Mouse (Mus musculus) E14TG2a.4 (cell line): ENCODE results near the gene Arhgap9.

ENCODE experiments used
- H3K27me3 ChIP-seq: 2 replicates; pipeline ENCODE4 v1.6.1; 2014; ENCODE audit warnings: low read length, control low read depth; ENCODE audit not compliant: insufficient read depth
- H3K36me3 ChIP-seq: 2 replicates; pipeline ENCODE4 v1.6.1; 2014; ENCODE audit warnings: low read length, control low read depth; ENCODE audit not compliant: insufficient read depth
- H3K4me1 ChIP-seq: replicated peaks from 2 replicates; pipeline ENCODE4 v1.6.1; 2014; ENCODE audit warnings: low read depth, low read length, control low read depth
- H3K4me3 ChIP-seq: replicated peaks from 2 replicates; pipeline ENCODE4 v1.5.1; 2014; ENCODE audit warnings: mild to moderate bottlenecking, low read length
- H3K9me3 ChIP-seq: 2 replicates; pipeline ENCODE4 v1.6.1; 2014; ENCODE audit warnings: low read length, control low read depth
- CTCF ChIP-seq: conservative IDR thresholded peaks from 2 replicates; pipeline ENCODE4 v1.5.1; 2014; ENCODE audit warnings: low read length
- NANOG ChIP-seq: IDR thresholded peaks from 2 replicates; pipeline ENCODE4 v1.6.1; 2014; ENCODE audit warnings: borderline replicate concordance, low read length, mixed read lengths
- POU5F1 ChIP-seq: IDR thresholded peaks from 2 replicates; pipeline ENCODE4 v1.6.1; 2014; ENCODE audit warnings: low read length, borderline replicate concordance

Arhgap9 gene

GRCm38 (mm10) chr10:127326017-127326801, 4.4 kb downstream of the Arhgap9 start:
- TF ChIP-seq POU5F1 (no peak), CTCF (no peak), NANOG (no peak)

GRCm38 (mm10) chr10:127326828-127327227, 5.1 kb downstream of the Arhgap9 start:
- H3K36me3 ChIP-seq: peaks cover 33% of the 10 kb centered on the region
- peak overlapping the region; percentile 76 for H3K4me3 ChIP-seq
- no peak for TF ChIP-seq NANOG
- TF ChIP-seq POU5F1: no peak
- no peak for TF ChIP-seq CTCF
- no peaks in the 10 kb centered on the region for H3K9me3 ChIP-seq
- H3K27me3 ChIP-seq: peaks cover 53% of the 10 kb centered on the region
- H3K4me1 ChIP-seq: peaks cover 96% of the 10 kb centered on the region

More at GRCm38 (mm10) chr10:127326017-127326801, 4.4 kb downstream of the Arhgap9 start:
- peaks cover 59% of the 10 kb centered on the region for H3K27me3 ChIP-seq
- H3K4me3 ChIP-seq: peak overlapping the region; percentile 76
- no peaks in the 10 kb centered on the region for H3K9me3 ChIP-seq
- H3K36me3 ChIP-seq: peaks cover 27% of the 10 kb centered on the region
- peaks cover 95% of the 10 kb centered on the region for H3K4me1 ChIP-seq

- TF ChIP-seq POU5F1: no peak
- TF ChIP-seq NANOG: no peak
- TF ChIP-seq CTCF: no peak
- Histone ChIP-seq H3K4me3 (peak overlapping the region; percentile 76; the same call in 1 of the 2 replicates), H3K36me3 (peaks cover 40% of the 10 kb centered on the region), H3K4me1 (peaks cover 96% of the 10 kb centered on the region), H3K9me3 (no peaks in the 10 kb centered on the region), H3K27me3 (peaks cover 46% of the 10 kb centered on the region)
Observed at GRCm38 (mm10) chr10:127327461-127328145, 5.8 kb downstream of the Arhgap9 start.

- Histone ChIP-seq H3K36me3 (peaks cover 66% of the 10 kb centered on the region), H3K4me1 (peaks cover 92% of the 10 kb centered on the region), H3K9me3 (no peaks in the 10 kb centered on the region), H3K27me3 (peaks cover 29% of the 10 kb centered on the region), H3K4me3 (no peak overlapping the region)
- TF ChIP-seq POU5F1: no peak
- no peak for TF ChIP-seq NANOG
- no peak for TF ChIP-seq CTCF
Observed at GRCm38 (mm10) chr10:127330212-127330611, 8.4 kb downstream of the Arhgap9 start.

GRCm38 (mm10) chr10:127332211-127332874, 10.6 kb downstream of the Arhgap9 start:
- peaks cover 93% of the 10 kb centered on the region for H3K4me1 ChIP-seq
- peak overlapping the region; percentile 66 for H3K4me3 ChIP-seq
- peaks cover 87% of the 10 kb centered on the region for H3K36me3 ChIP-seq
- H3K27me3 ChIP-seq: peaks cover 7% of the 10 kb centered on the region
- TF ChIP-seq NANOG: no peak
- peak; percentile 86 for TF ChIP-seq CTCF
- no peaks in the 10 kb centered on the region for H3K9me3 ChIP-seq

- TF ChIP-seq CTCF (peak; percentile 32; the same call in 1 of the 2 replicates), POU5F1 (no peak)
- Histone ChIP-seq H3K36me3 (peaks cover 95% of the 10 kb centered on the region), H3K4me3 (peak overlapping the region; percentile 51), H3K27me3 (no peaks in the 10 kb centered on the region), H3K4me1 (peaks cover 93% of the 10 kb centered on the region), H3K9me3 (no peaks in the 10 kb centered on the region)
Observed at GRCm38 (mm10) chr10:127333152-127333551, 11.4 kb downstream of the Arhgap9 start.

- H3K4me1 ChIP-seq: peaks cover 80% of the 10 kb centered on the region
- peak overlapping the region; percentile 75; the same call in 1 of the 2 replicates for H3K4me3 ChIP-seq
- no peaks in the 10 kb centered on the region for H3K27me3 ChIP-seq
- no peaks in the 10 kb centered on the region for H3K9me3 ChIP-seq
- TF ChIP-seq NANOG (no peak), CTCF (no peak), POU5F1 (no peak)
- peaks cover 79% of the 10 kb centered on the region for H3K36me3 ChIP-seq
Observed at GRCm38 (mm10) chr10:127335271-127335670, 13.5 kb downstream of the Arhgap9 start.

- Histone ChIP-seq H3K4me1 (peaks cover 73% of the 10 kb centered on the region), H3K36me3 (peaks cover 63% of the 10 kb centered on the region), H3K4me3 (peak overlapping the region; percentile 75), H3K9me3 (no peaks in the 10 kb centered on the region), H3K27me3 (no peaks in the 10 kb centered on the region)
- TF ChIP-seq CTCF (no peak), NANOG (no peak), POU5F1 (no peak)
Observed at GRCm38 (mm10) chr10:127336952-127337351, 15.2 kb downstream of the Arhgap9 start.

GRCm38 (mm10) chr10:127337536-127338099, 15.9 kb downstream of the Arhgap9 start:
- no peaks in the 10 kb centered on the region for H3K27me3 ChIP-seq
- H3K4me1 ChIP-seq: peaks cover 74% of the 10 kb centered on the region
- peak overlapping the region; percentile 75 for H3K4me3 ChIP-seq
- TF ChIP-seq CTCF (no peak), NANOG (no peak), POU5F1 (no peak)
- H3K36me3 ChIP-seq: peaks cover 57% of the 10 kb centered on the region
- H3K9me3 ChIP-seq: no peaks in the 10 kb centered on the region
